Mouse (Mus musculus) heart, adult 2 months (tissue): ENCODE measurements at regions not wholly inside any gene's neighbourhood (a gene's known extent, or its start where the extent isn't known, plus 50 kb on each side); places are given as distances from the start of the nearest gene placed in this dataset.

Source experiments
- CTCF ChIP-seq: fragments of 200-600 bp; IDR thresholded peaks from 2 replicates; pipeline ENCODE4 v1.8.1; 2022; ENCODE audit warnings: antibody characterized with exemption, mild to moderate bottlenecking, moderate library complexity
- EP300 ChIP-seq: fragments of 200-500 bp; IDR thresholded peaks from 2 replicates; pipeline ENCODE4 v1.6.1; 2011; ENCODE audit warnings: low read depth, low read length, control low read depth; ENCODE audit not compliant: insufficient read depth
- POLR2A ChIP-seq: fragments of 200-500 bp; IDR thresholded peaks from 2 replicates; pipeline ENCODE4 v1.6.1; 2011; ENCODE audit warnings: mild to moderate bottlenecking, low read depth, low read length, control low read depth; ENCODE audit not compliant: insufficient read depth

GRCm38 (mm10) chr2:171373016-171373415 lies 641.4 kb downstream of the Dok5 start:
- TF ChIP-seq CTCF (no peak), EP300 (no peak), POLR2A (no peak)
